Mouse (Mus musculus): ENCODE measurements at regions not wholly inside any gene's neighbourhood (a gene's known extent, or its start where the extent isn't known, plus 50 kb on each side); places are given as distances from the start of the nearest gene placed in this dataset.

- ATAC-seq (ENCODE audit: low read depth), result no peak
- 32% methylated on average over 4 of the region's 4 CpGs for WGBS
- H3K4me3 ChIP-seq (ENCODE audit: low read depth, low read length), result no peak overlapping the region
- H3K36me3 ChIP-seq (ENCODE audit: control insufficient read depth, insufficient read depth, low read length), result no peaks in the 10 kb centered on the region
- H3K9me3 ChIP-seq (ENCODE audit: control insufficient read depth, low read length), result no peaks in the 10 kb centered on the region
- no peak overlapping the region for H3K4me2 ChIP-seq (ENCODE audit: low read depth, low read length)
- no peaks in the 10 kb centered on the region for H3K4me1 ChIP-seq (ENCODE audit: control insufficient read depth, insufficient read depth, low read length)
- H3K9ac ChIP-seq (replicated peaks; ENCODE audit: low read depth, low read length), result no peak overlapping the region
- no peaks in the 10 kb centered on the region for H3K27me3 ChIP-seq (ENCODE audit: control insufficient read depth, insufficient read depth, low read length)
- H3K27ac ChIP-seq (ENCODE audit: low read depth, low read length), result no peak overlapping the region
Measured at GRCm38 (mm10) chr6:17187106-17187505, 93.9 kb upstream of the Cav2 start.

GRCm38 (mm10) chr6:17195538-17195937 lies 85.4 kb upstream of the Cav2 start:
- no peaks in the 10 kb centered on the region for H3K36me3 ChIP-seq (ENCODE audit: control insufficient read depth, insufficient read depth, low read length)
- no peaks in the 10 kb centered on the region for H3K27me3 ChIP-seq (ENCODE audit: control insufficient read depth, insufficient read depth, low read length)
- 59% methylated on average over 4 of the region's 4 CpGs for whole genome bisulfite sequencing
- no peak overlapping the region for H3K4me2 ChIP-seq (ENCODE audit: low read depth, low read length)
- ATAC-seq (ENCODE audit: low read depth), result no peak
- no peak overlapping the region for H3K9ac ChIP-seq (replicated peaks; ENCODE audit: low read depth, low read length)
- H3K9me3 ChIP-seq (ENCODE audit: control insufficient read depth, low read length), result no peaks in the 10 kb centered on the region
- no peak overlapping the region for H3K27ac ChIP-seq (ENCODE audit: low read depth, low read length)
- H3K4me1 ChIP-seq (ENCODE audit: control insufficient read depth, insufficient read depth, low read length), result no peaks in the 10 kb centered on the region
- no peak overlapping the region for H3K4me3 ChIP-seq (ENCODE audit: low read depth, low read length)

- 68% methylated on average over 18 of the region's 18 CpGs for WGBS
- Histone ChIP-seq H3K4me1 (ENCODE audit: control insufficient read depth, insufficient read depth, low read length) (no peaks in the 10 kb centered on the region), H3K4me2 (ENCODE audit: low read depth, low read length) (no peak overlapping the region), H3K4me3 (ENCODE audit: low read depth, low read length) (no peak overlapping the region), H3K27ac (ENCODE audit: low read depth, low read length) (no peak overlapping the region), H3K9me3 (ENCODE audit: control insufficient read depth, low read length) (no peaks in the 10 kb centered on the region), H3K9ac (replicated peaks; ENCODE audit: low read depth, low read length) (no peak overlapping the region), H3K27me3 (ENCODE audit: control insufficient read depth, insufficient read depth, low read length) (no peaks in the 10 kb centered on the region), H3K36me3 (ENCODE audit: control insufficient read depth, insufficient read depth, low read length) (no peaks in the 10 kb centered on the region)
- no peak for ATAC-seq (ENCODE audit: low read depth)
Measured at GRCm38 (mm10) chr6:17197728-17198397, 83.1 kb upstream of the Cav2 start.

GRCm38 (mm10) chr6:17198876-17199275 lies 82.1 kb upstream of the Cav2 start:
- no peak overlapping the region for H3K4me3 ChIP-seq (ENCODE audit: low read depth, low read length)
- H3K27ac ChIP-seq (ENCODE audit: low read depth, low read length), result no peak overlapping the region
- H3K4me1 ChIP-seq (ENCODE audit: control insufficient read depth, insufficient read depth, low read length), result no peaks in the 10 kb centered on the region
- no peaks in the 10 kb centered on the region for H3K27me3 ChIP-seq (ENCODE audit: control insufficient read depth, insufficient read depth, low read length)
- no peak overlapping the region for H3K9ac ChIP-seq (replicated peaks; ENCODE audit: low read depth, low read length)
- H3K36me3 ChIP-seq (ENCODE audit: control insufficient read depth, insufficient read depth, low read length), result no peaks in the 10 kb centered on the region
- no peak for ATAC-seq (ENCODE audit: low read depth)
- no peaks in the 10 kb centered on the region for H3K9me3 ChIP-seq (ENCODE audit: control insufficient read depth, low read length)
- H3K4me2 ChIP-seq (ENCODE audit: low read depth, low read length), result no peak overlapping the region
- 72% methylated on average over 9 of the region's 9 CpGs for WGBS

DNA sequence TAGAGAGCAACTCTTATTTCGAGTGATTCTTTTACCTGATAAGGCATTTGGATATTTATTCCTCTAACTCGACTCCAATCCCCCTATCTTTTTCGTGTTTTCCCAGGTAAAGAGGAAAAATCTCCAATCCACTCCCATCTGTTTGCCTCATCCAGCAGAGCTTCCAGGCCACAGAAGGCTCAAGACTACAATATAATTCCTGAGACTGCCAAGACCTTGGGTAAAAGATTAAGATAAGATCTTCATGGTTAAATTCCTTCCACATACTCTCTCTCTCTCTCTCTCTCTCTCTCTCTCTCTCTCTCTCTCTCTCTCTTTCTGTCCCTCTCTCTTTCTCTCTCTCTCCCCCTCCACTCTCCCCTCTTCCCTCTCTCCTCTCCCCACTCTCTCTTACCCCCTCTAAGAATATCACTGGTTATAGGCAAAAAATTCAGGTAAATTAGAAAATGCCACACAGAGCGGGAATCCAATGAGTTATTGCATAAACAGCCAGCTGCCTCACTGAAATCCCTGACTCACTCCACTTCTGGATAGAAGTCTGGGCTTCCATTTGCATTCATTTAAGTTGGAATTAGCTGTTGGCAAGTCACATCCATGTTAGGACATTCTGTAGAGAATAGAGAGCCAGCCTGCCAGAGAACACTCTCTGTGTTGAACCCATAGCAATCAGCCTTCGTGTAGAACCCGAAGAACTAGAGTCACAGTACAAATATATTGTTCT lies 78.9 kb upstream of the Cav2 start:
- Histone ChIP-seq H3K36me3 (ENCODE audit: control insufficient read depth, insufficient read depth, low read length) (no peaks in the 10 kb centered on the region), H3K9ac (replicated peaks; ENCODE audit: low read depth, low read length) (no peak overlapping the region), H3K27me3 (ENCODE audit: control insufficient read depth, insufficient read depth, low read length) (no peaks in the 10 kb centered on the region), H3K27ac (ENCODE audit: low read depth, low read length) (no peak overlapping the region), H3K4me2 (ENCODE audit: low read depth, low read length) (no peak overlapping the region), H3K4me3 (ENCODE audit: low read depth, low read length) (no peak overlapping the region), H3K9me3 (ENCODE audit: control insufficient read depth, low read length) (no peaks in the 10 kb centered on the region), H3K4me1 (ENCODE audit: control insufficient read depth, insufficient read depth, low read length) (peaks cover 3% of the 10 kb centered on the region; the same call in 1 of the 2 replicates)
- 88% methylated on average over 6 of the region's 6 CpGs for WGBS
- ATAC-seq (ENCODE audit: low read depth), result no peak

DNA sequence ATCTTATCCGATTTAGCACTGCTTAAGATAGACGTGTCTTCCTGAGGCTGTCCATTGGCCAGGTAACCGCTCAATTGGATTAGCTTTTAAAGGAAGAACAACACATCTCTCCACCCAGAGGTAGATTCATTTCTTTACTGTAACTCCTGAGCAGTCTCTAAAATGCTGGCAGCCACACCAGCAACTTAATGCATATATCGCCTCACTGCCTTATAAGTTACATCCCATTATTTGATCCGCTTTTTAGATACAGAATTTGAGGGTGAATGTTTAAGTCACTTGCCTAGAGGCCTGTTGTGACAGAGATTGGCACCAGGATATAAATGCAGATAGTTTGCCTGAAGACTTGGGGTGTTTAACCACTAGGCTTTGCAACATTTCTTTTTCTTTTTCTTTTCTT lies 77.7 kb upstream of the Cav2 start:
- Histone ChIP-seq H3K27ac (ENCODE audit: low read depth, low read length) (no peak overlapping the region), H3K9ac (replicated peaks; ENCODE audit: low read depth, low read length) (no peak overlapping the region), H3K9me3 (ENCODE audit: control insufficient read depth, low read length) (no peaks in the 10 kb centered on the region), H3K4me3 (ENCODE audit: low read depth, low read length) (no peak overlapping the region), H3K27me3 (ENCODE audit: control insufficient read depth, insufficient read depth, low read length) (no peaks in the 10 kb centered on the region), H3K4me2 (ENCODE audit: low read depth, low read length) (no peak overlapping the region), H3K4me1 (ENCODE audit: control insufficient read depth, insufficient read depth, low read length) (peaks cover 3% of the 10 kb centered on the region; the same call in 1 of the 2 replicates), H3K36me3 (ENCODE audit: control insufficient read depth, insufficient read depth, low read length) (no peaks in the 10 kb centered on the region)
- no peak for ATAC-seq (ENCODE audit: low read depth)
- WGBS, result 95% methylated on average over 5 of the region's 5 CpGs

- 56% methylated on average over 9 of the region's 9 CpGs for WGBS
- no peak for ATAC-seq (ENCODE audit: low read depth)
- no peak overlapping the region for H3K27ac ChIP-seq (ENCODE audit: low read depth, low read length)
- H3K4me2 ChIP-seq (ENCODE audit: low read depth, low read length), result no peak overlapping the region
- no peaks in the 10 kb centered on the region for H3K36me3 ChIP-seq (ENCODE audit: control insufficient read depth, insufficient read depth, low read length)
- peaks cover 3% of the 10 kb centered on the region; the same call in 1 of the 2 replicates for H3K4me1 ChIP-seq (ENCODE audit: control insufficient read depth, insufficient read depth, low read length)
- H3K4me3 ChIP-seq (ENCODE audit: low read depth, low read length), result no peak overlapping the region
- H3K9ac ChIP-seq (replicated peaks; ENCODE audit: low read depth, low read length), result no peak overlapping the region
- no peaks in the 10 kb centered on the region for H3K9me3 ChIP-seq (ENCODE audit: control insufficient read depth, low read length)
- no peaks in the 10 kb centered on the region for H3K27me3 ChIP-seq (ENCODE audit: control insufficient read depth, insufficient read depth, low read length)
Measured at GRCm38 (mm10) chr6:17203900-17204686, 76.9 kb upstream of the Cav2 start.

GRCm38 (mm10) chr6:17206932-17207331 lies 74.1 kb upstream of the Cav2 start:
- no peaks in the 10 kb centered on the region for H3K9me3 ChIP-seq (ENCODE audit: control insufficient read depth, low read length)
- no peak overlapping the region for H3K27ac ChIP-seq (ENCODE audit: low read depth, low read length)
- WGBS, result 96% methylated on average over 3 of the region's 3 CpGs
- H3K4me3 ChIP-seq (ENCODE audit: low read depth, low read length), result no peak overlapping the region
- no peaks in the 10 kb centered on the region for H3K27me3 ChIP-seq (ENCODE audit: control insufficient read depth, insufficient read depth, low read length)
- no peak for ATAC-seq (ENCODE audit: low read depth)
- H3K36me3 ChIP-seq (ENCODE audit: control insufficient read depth, insufficient read depth, low read length), result no peaks in the 10 kb centered on the region
- H3K4me1 ChIP-seq (ENCODE audit: control insufficient read depth, insufficient read depth, low read length), result peaks cover 3% of the 10 kb centered on the region; the same call in 1 of the 2 replicates
- no peak overlapping the region for H3K9ac ChIP-seq (replicated peaks; ENCODE audit: low read depth, low read length)
- H3K4me2 ChIP-seq (ENCODE audit: low read depth, low read length), result no peak overlapping the region

- WGBS, result 62% methylated on average over 4 of the region's 4 CpGs
Measured at GRCm38 (mm10) chr6:17209792-17210191, 71.2 kb upstream of the Cav2 start.

More at GRCm38 (mm10) chr6:17209792-17210191, 71.2 kb upstream of the Cav2 start:
- Histone ChIP-seq H3K9ac (replicated peaks; ENCODE audit: low read depth, low read length) (no peak overlapping the region), H3K4me1 (ENCODE audit: control insufficient read depth, insufficient read depth, low read length) (no peaks in the 10 kb centered on the region), H3K4me3 (ENCODE audit: low read depth, low read length) (no peak overlapping the region), H3K27me3 (ENCODE audit: control insufficient read depth, insufficient read depth, low read length) (no peaks in the 10 kb centered on the region), H3K4me2 (ENCODE audit: low read depth, low read length) (no peak overlapping the region), H3K27ac (ENCODE audit: low read depth, low read length) (no peak overlapping the region), H3K36me3 (ENCODE audit: control insufficient read depth, insufficient read depth, low read length) (no peaks in the 10 kb centered on the region), H3K9me3 (ENCODE audit: control insufficient read depth, low read length) (no peaks in the 10 kb centered on the region)
- no peak for ATAC-seq (ENCODE audit: low read depth)

All from neural tube, embryonic 14.5 days (tissue).